Comparison of ENCODE assay signal across 21 mouse cellular contexts in the genomic region with DNA sequence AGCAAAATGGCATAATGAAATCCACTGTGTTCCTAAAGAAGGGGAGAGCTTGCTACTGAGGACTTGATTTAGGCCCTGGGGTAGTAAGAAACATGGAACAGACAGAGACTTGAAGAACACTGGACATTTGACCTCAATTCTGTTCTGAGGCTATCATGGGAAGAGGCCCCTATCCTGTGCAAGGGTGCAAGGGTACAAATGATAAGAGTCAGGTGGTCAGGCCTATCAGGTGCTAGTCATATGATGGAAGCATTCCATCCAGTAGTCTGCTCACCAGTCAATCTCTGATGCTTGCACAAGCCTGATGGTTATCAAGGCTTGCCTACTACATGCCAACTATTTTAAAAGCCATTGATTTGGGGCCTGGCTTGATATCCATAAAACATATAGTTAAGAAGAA.
A peak's percentile ranks its signal among the peaks of the same experiment; 100 is the strongest.
DNase-seq lines count a peak whose midpoint lies in the region; ATAC-seq and TF ChIP-seq lines count a peak whose summit lies in the region.
"Had no signal": no experiment of that assay in that cellular context is flagged by ENCODE, and none has a peak within 500 bp of the region (broad histone marks: within the 10 kb centered on the region; RNA-seq: fewer than 3 reads in every experiment).

No protein-coding gene starts in this region.

- no peak for TF ChIP-seq EP300 in heart, adult 2 months (IDR thresholded peaks at IDR 0.05; ENCODE audit: insufficient read depth, low read depth, low read length)

- no peak overlapping the region for H3K27ac ChIP-seq in heart, adult 2 months
- H3K27ac ChIP-seq in intestine, embryonic 16.5 days (ENCODE audit: low read length): no peak overlapping the region
- H3K27ac ChIP-seq in intestine, embryonic 15.5 days: no peak overlapping the region
- no peak overlapping the region for H3K27ac ChIP-seq in intestine, postnatal 0 days (ENCODE audit: low read depth, low read length)

- peak; percentile 71 for ATAC-seq in intestine, embryonic 16.5 days
- no peak for ATAC-seq in intestine, embryonic 15.5 days
- ATAC-seq in intestine, postnatal 0 days: peak; percentile 87
- ATAC-seq: activated CD4-positive, CD25-positive, alpha-beta regulatory T cell, adult 4 months; CD4-positive, CD25-positive, alpha-beta regulatory T cell, adult 4 months; Patski had no signal

- no peaks in the 10 kb centered on the region for H3K27me3 ChIP-seq in heart, adult 2 months (ENCODE audit: control insufficient read depth, insufficient read depth, low read length)
- no peaks in the 10 kb centered on the region for H3K27me3 ChIP-seq in intestine, embryonic 16.5 days (replicated peaks; ENCODE audit: control insufficient read depth, insufficient read depth, low read length)
- no peaks in the 10 kb centered on the region for H3K27me3 ChIP-seq in intestine, embryonic 15.5 days (replicated peaks)
- no peaks in the 10 kb centered on the region for H3K27me3 ChIP-seq in intestine, postnatal 0 days (replicated peaks; ENCODE audit: control insufficient read depth, insufficient read depth, low read length)
- H3K27me3 ChIP-seq: CH12.LX had no signal

- no peaks in the 10 kb centered on the region for H3K79me2 ChIP-seq in heart, adult 2 months (replicated peaks; ENCODE audit: control insufficient read depth, insufficient read depth, low read length)

- intact Hi-C loops in heart, adult 2 months (cut with DNase I): no loop called here

- peak; percentile 61 for DNase-seq in heart, adult 11 months
- no peak for DNase-seq in heart, adult 2 months
- DNase-seq in lung, postnatal 36 days: no peak
- DNase-seq: adrenal gland, adult 2 months; adrenal gland, adult 8-10 months; adrenal gland, postnatal 10 days; adrenal gland, postnatal 14 days; adrenal gland, postnatal 25 days; adrenal gland, postnatal 36 days; B cell, adult 2 months; cerebellum, adult 11 months; cerebellum, adult 11-12 months; cerebellum, adult 18-20 months had no signal

- no peak for TF ChIP-seq CTCF in heart, adult 2 months (IDR thresholded peaks at IDR 0.05)
- no peak for TF ChIP-seq CTCF in intestine, postnatal 0 days (IDR thresholded peaks at IDR 0.05; ENCODE audit: low read depth)

- no peak overlapping the region for H3K9ac ChIP-seq in heart, adult 2 months (ENCODE audit: low read depth, low read length)
- no peak overlapping the region for H3K9ac ChIP-seq in intestine, embryonic 16.5 days (ENCODE audit: low read depth, low read length)
- H3K9ac ChIP-seq in intestine, embryonic 15.5 days: no peak overlapping the region
- H3K9ac ChIP-seq in intestine, postnatal 0 days (ENCODE audit: low read depth, low read length): no peak overlapping the region

- H3K4me2 ChIP-seq in intestine, embryonic 16.5 days (ENCODE audit: low read depth, low read length): no peak overlapping the region
- no peak overlapping the region for H3K4me2 ChIP-seq in intestine, embryonic 15.5 days (replicated peaks)
- no peak overlapping the region for H3K4me2 ChIP-seq in intestine, postnatal 0 days (replicated peaks; ENCODE audit: low read depth)

- H3K4me3 ChIP-seq in heart, adult 2 months: no peak overlapping the region
- H3K4me3 ChIP-seq in intestine, embryonic 16.5 days (ENCODE audit: low read length): no peak overlapping the region
- H3K4me3 ChIP-seq in intestine, embryonic 15.5 days (replicated peaks): no peak overlapping the region
- no peak overlapping the region for H3K4me3 ChIP-seq in intestine, postnatal 0 days (ENCODE audit: low read depth, low read length)

- TF ChIP-seq POLR2A in heart, adult 2 months (IDR thresholded peaks at IDR 0.05; ENCODE audit: insufficient read depth, low read depth, low read length): no peak

- H3K36me3 ChIP-seq in heart, adult 2 months (ENCODE audit: control insufficient read depth, insufficient read depth, low read length): no peaks in the 10 kb centered on the region
- no peaks in the 10 kb centered on the region for H3K36me3 ChIP-seq in intestine, embryonic 16.5 days (ENCODE audit: control insufficient read depth, insufficient read depth, low read length)
- H3K36me3 ChIP-seq in intestine, embryonic 15.5 days: no peaks in the 10 kb centered on the region
- no peaks in the 10 kb centered on the region for H3K36me3 ChIP-seq in intestine, postnatal 0 days (ENCODE audit: control insufficient read depth, insufficient read depth)
- H3K36me3 ChIP-seq: G1E had no signal

- H3K4me1 ChIP-seq in heart, adult 2 months (ENCODE audit: control insufficient read depth, insufficient read depth, low read length): no peaks in the 10 kb centered on the region
- H3K4me1 ChIP-seq in intestine, embryonic 16.5 days (ENCODE audit: control insufficient read depth, insufficient read depth, low read length): no peaks in the 10 kb centered on the region
- H3K4me1 ChIP-seq in intestine, embryonic 15.5 days (replicated peaks): no peaks in the 10 kb centered on the region
- H3K4me1 ChIP-seq in intestine, postnatal 0 days (replicated peaks; ENCODE audit: control insufficient read depth, insufficient read depth, low read length): no peaks in the 10 kb centered on the region

- no peaks in the 10 kb centered on the region for H3K9me3 ChIP-seq in intestine, embryonic 16.5 days (ENCODE audit: control insufficient read depth, low read length)
- H3K9me3 ChIP-seq in intestine, embryonic 15.5 days: no peaks in the 10 kb centered on the region
- no peaks in the 10 kb centered on the region for H3K9me3 ChIP-seq in intestine, postnatal 0 days (ENCODE audit: control insufficient read depth)
